Mouse (Mus musculus) olfactory bulb, adult 2 months (tissue): Measurements from ENCODE around the gene Fam131c.

ENCODE experiments used
- CTCF ChIP-seq: fragments of 200-500 bp; IDR thresholded peaks from 2 replicates; pipeline ENCODE4 v1.5.1; 2012; ENCODE audit warnings: low read depth, mild to moderate bottlenecking, low read length, moderate library complexity; ENCODE audit not compliant: insufficient read depth
- POLR2A ChIP-seq: fragments of 200-500 bp; IDR thresholded peaks from 2 replicates; pipeline ENCODE4 v1.6.1; 2012; ENCODE audit warnings: mild to moderate bottlenecking, low read depth, low read length, moderate library complexity; ENCODE audit not compliant: insufficient read depth

DNA sequence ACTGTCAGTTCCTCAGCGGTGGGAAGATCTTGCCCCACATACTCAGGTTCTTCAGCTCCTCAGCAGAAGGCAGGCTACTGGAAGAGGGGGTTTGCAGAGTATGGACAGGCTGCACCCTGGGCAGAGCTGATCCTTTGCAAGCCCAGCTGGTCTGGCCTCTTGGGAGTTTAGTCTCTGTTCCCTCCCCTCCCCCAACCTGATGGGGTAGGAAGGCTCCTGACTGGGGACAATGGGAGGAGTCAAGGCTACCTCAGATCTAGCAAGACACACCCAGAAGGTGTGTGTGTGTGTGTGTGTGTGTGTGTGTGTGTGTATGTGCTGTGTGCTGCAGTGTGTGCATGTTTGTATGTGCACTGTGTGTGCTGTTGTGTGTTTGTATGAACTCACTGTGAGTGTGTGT lies 29.2 kb upstream of the Fam131c start:
- TF ChIP-seq CTCF (no peak), POLR2A (no peak)
